Mouse (Mus musculus) spleen, adult 2 months (tissue): ENCODE data around the gene Cenpo.

Experiments
- CTCF ChIP-seq: fragments of 200-500 bp; IDR thresholded peaks from 2 replicates; pipeline ENCODE4 v1.5.1; 2011; ENCODE audit warnings: mild to moderate bottlenecking, inconsistent platforms; ENCODE audit not compliant: insufficient read depth, insufficient read length, insufficient replicate concordance; ENCODE audit errors: extremely low read depth
- POLR2A ChIP-seq: fragments of 200-500 bp; IDR thresholded peaks from 2 replicates; pipeline ENCODE4 v1.6.1; 2011; ENCODE audit warnings: low read depth, low read length, inconsistent platforms

DNA sequence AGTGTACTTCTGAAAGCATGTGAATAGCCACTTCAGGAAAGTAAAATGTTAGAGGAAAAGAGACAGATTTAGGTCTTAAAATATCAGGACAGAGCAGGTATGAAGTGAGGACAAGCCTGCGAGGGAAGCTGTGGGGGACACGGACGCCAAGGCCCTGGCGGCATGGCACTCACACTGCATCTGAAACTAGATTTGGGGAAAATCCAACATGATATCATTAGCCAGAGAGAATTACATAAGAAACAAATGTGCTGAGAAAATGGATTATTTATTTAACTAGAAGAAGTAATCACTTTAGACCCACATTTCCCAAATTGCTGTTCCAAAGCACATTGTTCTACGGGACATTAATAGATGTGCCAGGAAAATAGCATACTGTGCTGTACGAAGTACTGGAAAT, 37.0 kb upstream of the Cenpo start:
- TF ChIP-seq POLR2A (no peak), CTCF (no peak)
